Mouse (Mus musculus) lung, embryonic 14.5 days (tissue): ENCODE measurements around the gene Slc2a3. TPM values are rescaled to one million over a fixed set of nuclear protein-coding genes. Genes with fewer than 3 reads are reported as not detected.

Source experiments
- ATAC-seq: fragments of 200-750 bp; cut with Nextera tagmentation; 2 replicates; pipeline ENCODE4 v1.8.0; 2017; ENCODE audit warnings: mild to moderate bottlenecking, moderate TSS enrichment, moderate library complexity; ENCODE audit not compliant: insufficient read depth
- DNase-seq: peaks from one replicate; pipeline ENCODE4 v3.0.0-alpha.2; 2015
- H3K27ac ChIP-seq: fragments of 300-500 bp; sonication (generic); 2 replicates; pipeline ENCODE4 v1.5.1; 2014; ENCODE audit warnings: low read depth, mild to moderate bottlenecking, moderate library complexity
- H3K27me3 ChIP-seq: fragments of 300-500 bp; sonication (generic); 2 replicates; pipeline ENCODE4 v1.6.1; 2014; ENCODE audit warnings: low read length, control low read depth; ENCODE audit not compliant: insufficient read depth
- H3K36me3 ChIP-seq: fragments of 300-500 bp; sonication (generic); 2 replicates; pipeline ENCODE4 v1.6.1; 2014; ENCODE audit warnings: control low read depth; ENCODE audit not compliant: insufficient read depth
- H3K4me1 ChIP-seq: fragments of 300-500 bp; sonication (generic); 2 replicates; pipeline ENCODE4 v1.6.1; 2014; ENCODE audit warnings: antibody characterized with exemption, control low read depth; ENCODE audit not compliant: insufficient read depth
- H3K4me2 ChIP-seq: fragments of 300-500 bp; sonication (generic); 2 replicates; pipeline ENCODE4 v1.6.1; 2014; ENCODE audit warnings: mild to moderate bottlenecking
- H3K4me3 ChIP-seq: fragments of 300-500 bp; sonication (generic); 2 replicates; pipeline ENCODE4 v1.5.1; 2014; ENCODE audit warnings: low read depth, low read length
- H3K9ac ChIP-seq: fragments of 300-500 bp; sonication (generic); 2 replicates; pipeline ENCODE4 v1.6.1; 2014
- H3K9me3 ChIP-seq: fragments of 300-500 bp; sonication (generic); 2 replicates; pipeline ENCODE4 v1.6.1; 2016; ENCODE audit warnings: low read depth, low read length, control low read depth
- CTCF ChIP-seq: IDR thresholded peaks from 2 replicates; pipeline ENCODE4 v1.5.1; 2016; ENCODE audit warnings: antibody characterized with exemption, low read depth
- WGBS: fragments of 180-500 bp; shearing (Covaris S2); extraction: QIAGEN DNeasy Blood & Tissue Kit; methylation state at CpG from one replicate; pipeline ENCODE4 v1.1.7; 2014; 5-methylcytosine and 5-hydroxymethylcytosine counted together
- microRNA-seq: library from miRNA; unstranded; fragments of <30 nt; microRNA quantifications from one replicate; pipeline ENCODE4, GENCODE M21; 2016; ENCODE audit warnings: borderline number of aligned reads
- polyA plus RNA-seq: library from polyadenylated mRNA; unstranded; fragments of >200 nt; fragmentation: Nextera tagmentation; extraction: Ambion mirVana; gene quantifications from 2 replicates; pipeline ENCODE4 v1.2.1, GENCODE M21; 2014

Gene Slc2a3
- polyA plus RNA-seq, 1 experiment from 2014 or later = 8.4 TPM

- Histone ChIP-seq H3K9ac (no peak overlapping the region), H3K27me3 (no peaks in the 10 kb centered on the region), H3K27ac (no peak overlapping the region), H3K9me3 (no peaks in the 10 kb centered on the region), H3K4me2 (no peak overlapping the region), H3K36me3 (no peaks in the 10 kb centered on the region), H3K4me3 (no peak overlapping the region), H3K4me1 (no peaks in the 10 kb centered on the region)
- DNase-seq = no peak
- WGBS = 82% methylated on average over 3 of the region's 3 CpGs
- no peak for TF ChIP-seq CTCF
- no peak for ATAC-seq
Measured at GRCm38 (mm10) chr6:122695398-122695797, 106.0 kb downstream of the Slc2a3 start.

GRCm38 (mm10) chr6:122690082-122690481 is 111.4 kb downstream of the Slc2a3 start:
- H3K4me2 ChIP-seq = no peak overlapping the region
- no peak for ATAC-seq
- 82% methylated on average over 5 of the region's 5 CpGs for WGBS
- H3K9me3 ChIP-seq = no peaks in the 10 kb centered on the region
- no peak overlapping the region for H3K27ac ChIP-seq
- H3K9ac ChIP-seq = no peak overlapping the region
- no peaks in the 10 kb centered on the region for H3K36me3 ChIP-seq
- no peaks in the 10 kb centered on the region for H3K4me1 ChIP-seq
- H3K4me3 ChIP-seq = no peak overlapping the region
- H3K27me3 ChIP-seq = no peaks in the 10 kb centered on the region
- DNase-seq = no peak
- TF ChIP-seq CTCF = no peak

GRCm38 (mm10) chr6:122689411-122690055 is 111.9 kb downstream of the Slc2a3 start:
- no peak for TF ChIP-seq CTCF
- no peak for ATAC-seq
- WGBS = 75% methylated on average over 6 of the region's 6 CpGs

GRCm38 (mm10) chr6:122686709-122687108 is 114.7 kb downstream of the Slc2a3 start:
- Histone ChIP-seq H3K9ac (no peak overlapping the region), H3K4me1 (no peaks in the 10 kb centered on the region), H3K36me3 (no peaks in the 10 kb centered on the region), H3K4me3 (no peak overlapping the region), H3K27me3 (no peaks in the 10 kb centered on the region), H3K4me2 (no peak overlapping the region), H3K9me3 (no peaks in the 10 kb centered on the region), H3K27ac (no peak overlapping the region)
- no peak for TF ChIP-seq CTCF
- 88% methylated on average over 13 of the region's 13 CpGs for WGBS
- ATAC-seq (no peak), DNase-seq (no peak)

More at GRCm38 (mm10) chr6:122689411-122690055, 111.9 kb downstream of the Slc2a3 start:
- H3K4me1 ChIP-seq = no peaks in the 10 kb centered on the region
- H3K4me2 ChIP-seq = no peak overlapping the region
- no peaks in the 10 kb centered on the region for H3K9me3 ChIP-seq
- H3K4me3 ChIP-seq = no peak overlapping the region
- H3K9ac ChIP-seq = no peak overlapping the region
- H3K27me3 ChIP-seq = no peaks in the 10 kb centered on the region
- H3K36me3 ChIP-seq = no peaks in the 10 kb centered on the region
- no peak overlapping the region for H3K27ac ChIP-seq
- no peak for DNase-seq

- WGBS = 84% methylated on average over 3 of the region's 3 CpGs
- TF ChIP-seq CTCF = no peak
- H3K36me3 ChIP-seq = no peaks in the 10 kb centered on the region
- H3K9me3 ChIP-seq = no peaks in the 10 kb centered on the region
- DNase-seq (no peak), ATAC-seq (no peak)
- no peak overlapping the region for H3K9ac ChIP-seq
- no peaks in the 10 kb centered on the region for H3K27me3 ChIP-seq
- H3K27ac ChIP-seq = no peak overlapping the region
- H3K4me2 ChIP-seq = no peak overlapping the region
- no peaks in the 10 kb centered on the region for H3K4me1 ChIP-seq
- no peak overlapping the region for H3K4me3 ChIP-seq
Measured at GRCm38 (mm10) chr6:122682646-122683045, 118.8 kb downstream of the Slc2a3 start.

Small RNA genes lying within 50 kb of the gene (microRNA-seq; reads per million reads assigned to microRNA genes)
- not detected for gene Mir7231

Other genes with a start within 250 kb of the Slc2a3 start
- gene Aicda, start 247.8 kb downstream of the Slc2a3 start, polyA plus RNA-seq = 0.09 TPM in 1 of 2 replicates, not detected in the other
- 5.8 and 6.3 TPM in 2 replicates for gene Apobec1, start 199.2 kb downstream of the Slc2a3 start, polyA plus RNA-seq
- not detected in 2 replicates for gene Gdf3, start 191.6 kb downstream of the Slc2a3 start, polyA plus RNA-seq
- gene Dppa3, start 175.2 kb downstream of the Slc2a3 start, polyA plus RNA-seq = not detected in 2 replicates
- gene Nanog, start 94.2 kb downstream of the Slc2a3 start, polyA plus RNA-seq = 0.15 and 0.43 TPM in 2 replicates
- gene Foxj2, start 18.3 kb upstream of the Slc2a3 start, polyA plus RNA-seq = 6.7 and 7.5 TPM in 2 replicates
- gene C3ar1, start 54.5 kb upstream of the Slc2a3 start, polyA plus RNA-seq = 3.2 and 4.0 TPM in 2 replicates
- 46.1 and 50.9 TPM in 2 replicates for gene Necap1, start 72.8 kb upstream of the Slc2a3 start, polyA plus RNA-seq
- gene Clec4a1, start 120.2 kb upstream of the Slc2a3 start, polyA plus RNA-seq = 3.1 TPM in 2 replicates
- gene Clec4a3, start 150.9 kb upstream of the Slc2a3 start, polyA plus RNA-seq = 2.3 and 3.4 TPM in 2 replicates
- gene Clec4a4, start 188.7 kb upstream of the Slc2a3 start, polyA plus RNA-seq = not detected in 2 replicates
- gene Clec4b1, start 248.3 kb upstream of the Slc2a3 start, polyA plus RNA-seq = not detected in 2 replicates